Mouse (Mus musculus) heart, embryonic 10.5 days (tissue): Measurements from ENCODE around the gene Slc25a35. TPM values are rescaled to one million over a fixed set of nuclear protein-coding genes. Genes with fewer than 3 reads are reported as not detected.
"Not testable (repeated sequence)": the region's sequence is repeated elsewhere in the genome, so short reads cannot be mapped to it uniquely, and the experiment has no call there.

Experiments used
- DNase-seq: peaks from one replicate; pipeline ENCODE4 v3.0.0-alpha.2; 2017; ENCODE audit warnings: low spot score
- H3K27ac ChIP-seq: fragments of 300-500 bp; sonication (generic); 2 replicates; pipeline ENCODE4 v1.5.1; 2016; ENCODE audit warnings: mild to moderate bottlenecking
- H3K27me3 ChIP-seq: fragments of 300-500 bp; sonication (generic); 2 replicates; pipeline ENCODE4 v1.6.1; 2016; ENCODE audit warnings: mild to moderate bottlenecking; ENCODE audit not compliant: poor library complexity, insufficient read depth, severe bottlenecking
- H3K36me3 ChIP-seq: fragments of 300-500 bp; sonication (generic); 2 replicates; pipeline ENCODE4 v1.6.1; 2016; ENCODE audit warnings: mild to moderate bottlenecking, moderate library complexity
- H3K4me1 ChIP-seq: fragments of 300-500 bp; sonication (generic); 2 replicates; pipeline ENCODE4 v1.6.1; 2016; ENCODE audit warnings: mild to moderate bottlenecking
- H3K4me3 ChIP-seq: fragments of 300-500 bp; sonication (generic); 2 replicates; pipeline ENCODE4 v1.5.1; 2016; ENCODE audit warnings: mild to moderate bottlenecking, moderate library complexity
- H3K9me3 ChIP-seq: fragments of 300-500 bp; sonication (generic); 2 replicates; pipeline ENCODE4 v1.6.1; 2016; ENCODE audit warnings: mild to moderate bottlenecking, moderate library complexity
- WGBS: fragments of 180-500 bp; shearing (Covaris S2); methylation state at CpG from one replicate; pipeline ENCODE4 v1.1.7; 2016; 5-methylcytosine and 5-hydroxymethylcytosine counted together
- polyA plus RNA-seq: library from polyadenylated mRNA; unstranded; fragments of >200 nt; fragmentation: Nextera tagmentation; extraction: Ambion mirVana; gene quantifications from 2 replicates; pipeline ENCODE4 v1.2.1, GENCODE M21; 2016

Slc25a35 gene
- polyA plus RNA-seq, result 1.2 and 1.5 TPM in 2 replicates

DNA sequence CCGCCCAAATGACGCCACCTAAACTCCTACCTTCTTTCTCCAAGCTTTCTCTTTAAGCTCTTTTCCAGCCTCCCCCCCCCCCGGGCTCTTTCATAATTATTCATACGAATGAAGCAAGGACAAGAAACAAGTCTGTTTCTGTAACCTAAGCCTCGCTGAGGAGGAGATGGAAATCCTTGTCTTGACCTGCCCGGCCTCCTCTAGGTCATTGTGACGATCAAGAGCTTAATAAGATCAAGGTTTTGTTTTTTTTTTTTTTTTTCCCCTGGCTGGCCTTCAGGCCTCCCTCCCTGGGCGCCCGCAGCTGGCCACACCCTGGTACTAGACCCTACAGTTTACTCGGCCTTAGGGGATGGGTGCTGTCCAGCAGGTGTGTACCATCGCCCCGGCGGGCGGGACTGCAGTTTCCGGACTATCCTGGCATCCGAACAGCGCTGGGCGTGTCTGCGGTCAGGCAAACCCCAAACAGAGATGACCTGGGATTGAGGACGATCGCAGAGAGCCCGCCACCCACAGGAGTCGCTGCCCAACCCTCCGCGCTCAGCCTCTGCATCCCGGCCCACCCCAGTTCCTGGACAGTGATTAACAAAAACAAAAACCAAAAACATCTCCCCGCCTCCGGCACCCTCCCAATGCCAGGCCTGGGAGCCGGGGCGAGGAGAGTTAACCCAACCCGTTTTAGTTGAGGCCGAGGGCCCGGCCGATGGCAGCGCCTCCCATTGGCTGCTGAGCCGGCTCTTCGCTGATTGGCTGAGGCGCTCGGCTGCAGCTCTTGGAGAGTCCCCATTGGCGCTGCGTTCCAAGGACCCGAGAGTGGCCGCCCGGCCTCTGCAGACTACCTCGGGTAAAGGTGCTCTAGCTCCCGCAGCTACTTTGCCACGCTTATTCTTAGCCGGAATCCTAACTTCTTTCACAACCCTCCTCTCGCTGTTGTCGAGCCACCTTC lies at the start of gene Slc25a35:
Gene Slc25a35 (plus strand): TSS at position 795 of the 946 bp plus-strand sequence.
- Histone ChIP-seq H3K4me1 (peaks cover 37% of the 10 kb centered on the region), H3K27ac (peak within 1 kb of the TSS; percentile 75), H3K27me3 (peaks cover 19% of the 10 kb centered on the region; the same call in 1 of the 2 replicates), H3K9me3 (no peaks in the 10 kb centered on the region), H3K36me3 (no peaks in the 10 kb centered on the region), H3K4me3 (peak within 1 kb of the TSS; percentile 73)
- WGBS, result under 1% methylated on average over 50 of the region's 50 CpGs
- peak; percentile 94 for DNase-seq

- no peaks in the 10 kb centered on the region for H3K36me3 ChIP-seq
- H3K27ac ChIP-seq, result no peak overlapping the region
- peaks cover 4% of the 10 kb centered on the region; the same call in 1 of the 2 replicates for H3K27me3 ChIP-seq
- 49% methylated on average over 3 of the region's 3 CpGs for WGBS
- no peak for DNase-seq
- H3K9me3 ChIP-seq, result no peaks in the 10 kb centered on the region
- no peak overlapping the region for H3K4me3 ChIP-seq
- no peaks in the 10 kb centered on the region for H3K4me1 ChIP-seq
These were observed 44.7 kb upstream of the Slc25a35 start for GRCm38 (mm10) chr11:68923191-68923590.

- WGBS, result 66% methylated on average over 2 of the region's 2 CpGs
- no peak overlapping the region for H3K4me3 ChIP-seq
- H3K9me3 ChIP-seq, result no peaks in the 10 kb centered on the region
- no peaks in the 10 kb centered on the region for H3K36me3 ChIP-seq
- DNase-seq, result no peak
- H3K27me3 ChIP-seq, result peaks cover 4% of the 10 kb centered on the region; the same call in 1 of the 2 replicates
- no peak overlapping the region for H3K27ac ChIP-seq
- no peaks in the 10 kb centered on the region for H3K4me1 ChIP-seq
These were observed 43.2 kb upstream of the Slc25a35 start for GRCm38 (mm10) chr11:68924749-68925148.

DNA sequence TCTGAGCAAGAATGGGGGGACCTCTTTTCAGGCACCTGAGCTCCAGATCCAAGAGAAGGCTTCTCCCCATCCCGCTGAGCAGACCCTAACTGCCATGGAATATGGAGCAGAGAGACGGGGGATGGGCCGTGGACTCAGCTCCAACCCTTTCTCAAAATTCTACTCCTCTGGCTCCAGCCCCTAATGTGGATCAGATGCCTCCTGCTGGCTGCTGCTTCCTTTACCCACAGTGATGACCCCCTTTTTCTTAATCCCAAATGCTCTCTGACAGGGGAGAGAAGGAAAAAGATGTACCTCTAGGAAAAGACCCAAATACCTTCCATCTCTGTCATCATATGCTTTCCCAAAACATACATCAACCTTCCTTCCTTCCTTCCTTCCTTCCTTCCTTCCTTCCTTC lies 41.0 kb upstream of the Slc25a35 start, which contains the start of gene Odf4:
Gene Odf4 (minus strand): TSS at position 101 of the 400 bp plus-strand sequence.
- DNase-seq, result no peak
- H3K27ac ChIP-seq, result no peak within 1 kb of the TSS
- H3K27me3 ChIP-seq, result peaks cover 3% of the 10 kb centered on the region; the same call in 1 of the 2 replicates
- H3K36me3 ChIP-seq, result no peaks in the 10 kb centered on the region
- no peak within 1 kb of the TSS for H3K4me3 ChIP-seq
- 69% methylated on average over 3 of the region's 3 CpGs for WGBS
- no peaks in the 10 kb centered on the region for H3K4me1 ChIP-seq
- H3K9me3 ChIP-seq, result no peaks in the 10 kb centered on the region

- no peaks in the 10 kb centered on the region for H3K9me3 ChIP-seq
- H3K4me3 ChIP-seq, result no peak overlapping the region
- 69% methylated on average over 6 of the region's 6 CpGs for WGBS
- no peaks in the 10 kb centered on the region for H3K36me3 ChIP-seq
- no peaks in the 10 kb centered on the region for H3K27me3 ChIP-seq
- no peaks in the 10 kb centered on the region for H3K4me1 ChIP-seq
- no peak overlapping the region for H3K27ac ChIP-seq
- no peak for DNase-seq
These were observed 38.0 kb upstream of the Slc25a35 start for GRCm38 (mm10) chr11:68929947-68930346.

DNA sequence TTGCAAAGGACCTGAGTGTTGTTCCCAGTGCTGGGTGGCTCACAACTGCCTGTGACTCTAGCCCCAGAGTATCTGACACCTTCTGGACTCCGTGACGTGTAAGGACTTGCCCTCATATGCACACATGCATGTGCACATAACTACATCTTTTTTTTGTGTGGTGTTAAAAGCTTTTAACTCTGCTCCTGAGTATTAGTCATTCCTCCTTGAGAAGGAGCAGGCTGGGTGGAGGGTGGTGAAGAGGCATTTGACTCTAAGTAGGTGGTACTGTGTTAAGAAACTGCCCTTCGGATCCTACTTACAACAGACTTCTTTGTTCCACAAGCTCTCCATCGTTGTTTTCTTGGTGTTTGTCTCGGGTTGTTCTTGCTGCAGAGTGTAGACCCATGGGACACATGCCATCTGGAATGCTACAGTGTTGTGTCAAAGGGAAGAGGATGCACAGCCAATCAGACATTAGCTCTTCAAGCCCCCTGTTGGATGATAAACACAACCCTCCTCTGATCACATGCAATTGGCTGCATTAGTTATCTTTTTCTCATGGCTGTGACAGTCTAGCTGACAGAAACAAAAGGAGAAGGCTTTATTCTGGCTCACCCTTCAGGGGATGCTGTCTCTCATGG lies 33.9 kb upstream of the Slc25a35 start:
- no peaks in the 10 kb centered on the region for H3K27me3 ChIP-seq
- H3K4me1 ChIP-seq, result no peaks in the 10 kb centered on the region
- no peak for DNase-seq

DNA sequence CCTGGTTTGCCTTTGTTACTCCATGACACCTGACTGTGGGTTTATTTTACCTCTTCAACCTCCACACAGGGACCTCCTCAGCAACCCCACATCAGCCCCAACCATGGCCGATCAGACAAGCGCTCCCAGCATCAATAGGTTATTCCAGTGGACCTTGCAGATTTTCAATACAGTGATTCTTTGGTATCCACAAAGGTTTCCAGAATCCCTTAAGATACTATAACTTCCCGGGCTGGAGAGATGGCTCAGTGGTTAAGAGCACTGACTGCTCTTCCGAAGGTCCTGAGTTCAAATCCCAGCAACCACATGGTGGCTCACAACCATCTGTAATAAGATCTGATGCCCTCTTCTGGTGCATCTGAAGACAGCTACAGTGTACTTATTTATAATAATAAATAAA lies 31.0 kb upstream of the Slc25a35 start:
- not testable (repeated sequence) for DNase-seq, H3K36me3 ChIP-seq, H3K4me3 ChIP-seq, H3K27ac ChIP-seq, H3K27me3 ChIP-seq, H3K4me1 ChIP-seq, H3K9me3 ChIP-seq
- WGBS, result 77% methylated on average over 4 of the region's 4 CpGs

More for the DNA sequence above, 33.9 kb upstream of the Slc25a35 start:
- no peak overlapping the region for H3K27ac ChIP-seq
- WGBS, result 72% methylated on average over 5 of the region's 5 CpGs
- H3K4me3 ChIP-seq, result no peak overlapping the region
- no peaks in the 10 kb centered on the region for H3K36me3 ChIP-seq
- H3K9me3 ChIP-seq, result no peaks in the 10 kb centered on the region

GRCm38 (mm10) chr11:68939451-68940304 lies 28.3 kb upstream of the Slc25a35 start:
- Histone ChIP-seq H3K27me3 (no peaks in the 10 kb centered on the region), H3K9me3 (no peaks in the 10 kb centered on the region), H3K4me3 (peak overlapping the region; percentile 59), H3K36me3 (peaks cover 8% of the 10 kb centered on the region; the same call in 1 of the 2 replicates), H3K27ac (peak overlapping the region; percentile 87), H3K4me1 (peaks cover 18% of the 10 kb centered on the region; the same call in 1 of the 2 replicates)
- peak; percentile 95 for DNase-seq
- 7% methylated on average over 16 of the region's 16 CpGs for WGBS

DNA sequence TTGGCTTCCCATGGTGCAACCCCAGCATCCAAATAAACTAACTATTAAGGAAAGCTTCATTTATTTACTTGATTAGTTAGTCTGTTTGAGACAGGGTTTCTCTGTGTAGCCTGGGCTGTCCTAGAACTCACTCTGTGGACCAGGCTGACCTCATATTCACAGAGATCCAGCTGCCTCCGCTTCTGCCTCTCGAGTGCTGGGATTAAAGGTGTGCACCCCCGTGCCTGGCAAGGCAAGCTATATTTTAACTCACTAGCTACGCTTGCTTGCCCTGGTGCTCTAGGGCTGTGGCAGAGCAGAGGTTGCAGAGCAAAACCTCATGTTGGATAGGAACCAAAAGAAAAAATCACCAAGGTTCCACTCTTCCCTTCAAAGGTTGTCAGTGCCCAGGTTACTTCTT lies 27.4 kb upstream of the Slc25a35 start:
- peaks cover 13% of the 10 kb centered on the region; the same call in 1 of the 2 replicates for H3K36me3 ChIP-seq
- no peaks in the 10 kb centered on the region for H3K9me3 ChIP-seq
- 62% methylated on average over 4 of the region's 4 CpGs for WGBS
- peaks cover 18% of the 10 kb centered on the region; the same call in 1 of the 2 replicates for H3K4me1 ChIP-seq
- no peak for DNase-seq
- H3K27me3 ChIP-seq, result no peaks in the 10 kb centered on the region
- peak overlapping the region; percentile 87; the same call in 1 of the 2 replicates for H3K27ac ChIP-seq
- H3K4me3 ChIP-seq, result peak overlapping the region; percentile 59

- DNase-seq, result no peak
- Histone ChIP-seq H3K9me3 (no peaks in the 10 kb centered on the region), H3K27ac (no peak overlapping the region), H3K27me3 (peaks cover 20% of the 10 kb centered on the region), H3K36me3 (peaks cover 18% of the 10 kb centered on the region; the same call in 1 of the 2 replicates), H3K4me1 (peaks cover 32% of the 10 kb centered on the region), H3K4me3 (no peak overlapping the region)
- 73% methylated on average over 8 of the region's 8 CpGs for WGBS
These were observed 25.2 kb upstream of the Slc25a35 start for GRCm38 (mm10) chr11:68942731-68943130.

GRCm38 (mm10) chr11:68945245-68945644 lies 22.7 kb upstream of the Slc25a35 start:
- no peak for DNase-seq
- H3K36me3 ChIP-seq, result peaks cover 21% of the 10 kb centered on the region; the same call in 1 of the 2 replicates
- H3K27me3 ChIP-seq, result peaks cover 20% of the 10 kb centered on the region
- no peak overlapping the region for H3K27ac ChIP-seq
- peaks cover 30% of the 10 kb centered on the region for H3K4me1 ChIP-seq
- no peaks in the 10 kb centered on the region for H3K9me3 ChIP-seq
- 72% methylated on average over 2 of the region's 2 CpGs for WGBS
- H3K4me3 ChIP-seq, result no peak overlapping the region

- Histone ChIP-seq H3K9me3 (no peaks in the 10 kb centered on the region), H3K4me1 (peaks cover 26% of the 10 kb centered on the region), H3K4me3 (no peak overlapping the region), H3K27me3 (peaks cover 22% of the 10 kb centered on the region), H3K36me3 (peaks cover 21% of the 10 kb centered on the region; the same call in 1 of the 2 replicates), H3K27ac (no peak overlapping the region)
- no peak for DNase-seq
- 92% methylated on average over 4 of the region's 4 CpGs for WGBS
These were observed 21.9 kb upstream of the Slc25a35 start for GRCm38 (mm10) chr11:68946001-68946400.
